Mouse (Mus musculus): ENCODE results near the gene Pspn.

DNA sequence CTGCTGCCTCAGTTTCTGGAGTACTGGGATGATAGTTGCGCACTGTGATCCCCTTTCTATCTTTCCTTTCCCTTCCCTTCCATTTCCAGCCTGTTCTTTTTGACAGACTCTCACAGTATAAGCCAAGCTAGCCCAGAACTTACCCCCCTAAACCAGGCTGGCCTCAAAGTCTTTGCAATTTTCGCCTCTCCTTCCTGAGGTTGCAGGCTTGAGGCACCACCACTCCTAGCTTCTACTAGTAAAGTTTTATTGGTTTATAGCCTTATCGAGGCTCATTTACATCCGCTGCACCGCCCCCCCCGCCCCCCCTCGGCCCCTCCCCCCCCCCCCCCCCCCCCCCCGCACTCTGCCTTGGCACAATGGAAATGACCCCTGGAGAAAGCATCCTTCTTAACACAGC lies 20.3 kb downstream of the Pspn start:
- TF ChIP-seq GATA1 (IDR thresholded peaks at IDR 0.05; ENCODE audit: borderline replicate concordance, low read length), result no peak
- no peak for TF ChIP-seq CTCF (IDR thresholded peaks at IDR 0.05; ENCODE audit: low read depth, low read length)

All from G1E (cell line).